Mouse (Mus musculus) cortical plate, adult 2 months (tissue): Measurements from ENCODE around the gene Acss3.

Experiments
- CTCF ChIP-seq: fragments of 200-500 bp; IDR thresholded peaks from 2 replicates; pipeline ENCODE4 v1.5.1; 2011; ENCODE audit warnings: mild to moderate bottlenecking, control low read depth, low read length; ENCODE audit not compliant: insufficient read depth; ENCODE audit errors: extremely low read depth
- POLR2A ChIP-seq: fragments of 200-500 bp; IDR thresholded peaks from 2 replicates; pipeline ENCODE4 v1.6.1; 2011; ENCODE audit warnings: mild to moderate bottlenecking, low read length, control low read depth; ENCODE audit not compliant: insufficient read depth; ENCODE audit errors: extremely low read depth

DNA sequence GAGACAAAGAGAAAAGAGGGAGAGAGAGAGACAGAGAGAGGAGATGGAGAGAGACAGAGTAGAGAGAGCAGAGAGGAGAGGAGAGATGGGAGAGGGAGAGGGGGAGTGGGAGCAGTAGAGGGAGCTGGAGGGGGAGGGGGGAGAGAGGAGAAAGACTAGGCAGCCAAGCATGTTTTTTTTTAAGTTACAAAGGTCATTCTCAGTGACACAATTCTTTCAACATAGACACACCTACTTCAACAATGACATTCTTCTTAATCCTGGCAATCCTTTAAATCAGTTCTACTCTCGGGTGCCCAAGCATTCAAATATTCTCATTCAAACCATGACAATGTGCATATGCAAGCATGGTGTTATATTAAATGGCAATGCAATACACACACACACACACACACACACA lies 19.4 kb upstream of the Acss3 start:
- no peak for TF ChIP-seq CTCF
- no peak for TF ChIP-seq POLR2A
